Mouse (Mus musculus) heart, adult 2 months (tissue): ENCODE data around the gene Bcap29. TPM values are rescaled to one million over a fixed set of nuclear protein-coding genes. Genes with fewer than 3 reads are reported as not detected.

ENCODE experiments used
- DNase-seq, 2 experiments: peaks; one replicate each; pipeline ENCODE4 v3.0.0; 2021
- H3K27ac ChIP-seq: fragments of 200-600 bp; 2 replicates; pipeline ENCODE4 v1.8.1; 2022
- H3K27me3 ChIP-seq: fragments of 200-500 bp; 2 replicates; pipeline ENCODE4 v1.6.1; 2012; ENCODE audit warnings: mild to moderate bottlenecking, low read length, inconsistent platforms, mixed read lengths; ENCODE audit not compliant: control insufficient read depth, insufficient read depth
- H3K36me3 ChIP-seq: fragments of 200-500 bp; 2 replicates; pipeline ENCODE4 v1.6.1; 2012; ENCODE audit warnings: low read length, inconsistent platforms; ENCODE audit not compliant: control insufficient read depth, insufficient read depth
- H3K4me1 ChIP-seq: fragments of 200-500 bp; 2 replicates; pipeline ENCODE4 v1.6.1; 2011; ENCODE audit warnings: low read length; ENCODE audit not compliant: control insufficient read depth, insufficient read depth
- H3K4me3 ChIP-seq: fragments of 200-600 bp; 2 replicates; pipeline ENCODE4 v1.8.1; 2022
- H3K79me2 ChIP-seq: fragments of 200-500 bp; replicated peaks from 2 replicates; pipeline ENCODE4 v1.6.1; 2012; ENCODE audit warnings: mild to moderate bottlenecking, inconsistent platforms, low read length, moderate library complexity, mixed read lengths; ENCODE audit not compliant: control insufficient read depth, insufficient read depth
- H3K9ac ChIP-seq: fragments of 200-500 bp; 2 replicates; pipeline ENCODE4 v1.6.1; 2012; ENCODE audit warnings: low read depth, mild to moderate bottlenecking, control low read depth, inconsistent platforms, low read length, mixed read lengths
- CTCF ChIP-seq: fragments of 200-600 bp; IDR thresholded peaks from 2 replicates; pipeline ENCODE4 v1.8.1; 2022; ENCODE audit warnings: antibody characterized with exemption, mild to moderate bottlenecking, moderate library complexity
- EP300 ChIP-seq: fragments of 200-500 bp; IDR thresholded peaks from 2 replicates; pipeline ENCODE4 v1.6.1; 2011; ENCODE audit warnings: low read depth, low read length, control low read depth; ENCODE audit not compliant: insufficient read depth
- POLR2A ChIP-seq: fragments of 200-500 bp; IDR thresholded peaks from 2 replicates; pipeline ENCODE4 v1.6.1; 2011; ENCODE audit warnings: mild to moderate bottlenecking, low read depth, low read length, control low read depth; ENCODE audit not compliant: insufficient read depth
- WGBS: fragments of 180-500 bp; shearing (Covaris S2); methylation state at CpG from one replicate; pipeline ENCODE4 v1.1.7; 2018; 5-methylcytosine and 5-hydroxymethylcytosine counted together
- intact Hi-C: fragments of 180-260 bp; cut with DNase I; formaldehyde crosslinking; loops from one replicate; pipeline ENCODE4 v1.15.1; 2025
- polyA plus RNA-seq: library from polyadenylated mRNA; depleted of rRNA; stranded (reverse); fragments of >200 nt; gene quantifications from 2 replicates; pipeline ENCODE4 v1.2.3, GENCODE M21; 2012
- total RNA-seq, 2 experiments: library from RNA; stranded (reverse); gene quantifications; 2 replicates each; pipeline ENCODE4 v1.2.3; 2021

Bcap29 gene
- total and polyA plus RNA-seq, 3 experiments: 7.9 to 34.3 (median 30.9) TPM

GRCm38 (mm10) chr12:31620106-31620505 lies 14.4 kb downstream of the Bcap29 start:
- Histone ChIP-seq H3K4me1 (no peaks in the 10 kb centered on the region), H3K79me2 (no peaks in the 10 kb centered on the region), H3K27ac (no peak overlapping the region), H3K4me3 (no peak overlapping the region), H3K9ac (no peak overlapping the region), H3K36me3 (peaks cover 2% of the 10 kb centered on the region; the same call in 1 of the 2 replicates), H3K27me3 (no peaks in the 10 kb centered on the region)
- WGBS: 85% methylated on average over 8 of the region's 8 CpGs
- DNase-seq: no peak
- intact Hi-C loops: no loop called here
- TF ChIP-seq CTCF (0 out of 2 replicates have a peak, but pooled peaks have one; percentile 11), EP300 (no peak), POLR2A (no peak)

DNA sequence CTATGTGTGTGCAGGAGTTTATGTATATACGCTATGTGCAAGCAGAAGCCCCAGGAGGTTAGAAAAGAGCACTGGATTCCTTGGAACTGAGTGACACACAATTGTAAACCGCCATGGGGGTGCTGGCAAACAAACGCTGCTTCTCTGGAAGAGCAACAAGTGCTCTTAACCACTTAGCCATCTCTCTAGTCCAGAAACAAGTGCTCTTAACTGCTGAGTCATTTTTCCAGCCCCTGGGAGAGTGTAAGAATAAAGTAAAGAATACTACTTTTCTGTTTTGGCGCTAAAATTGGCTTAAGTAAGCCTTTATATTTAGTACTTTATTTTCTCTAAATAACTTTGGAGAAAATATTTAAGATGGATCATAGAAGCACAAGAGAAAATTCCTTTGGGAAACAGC lies 21.1 kb downstream of the Bcap29 start:
- H3K79me2 ChIP-seq: no peaks in the 10 kb centered on the region
- no peak overlapping the region for H3K4me3 ChIP-seq
- intact Hi-C loops: no loop called here
- no peak for TF ChIP-seq POLR2A
- TF ChIP-seq EP300: no peak
- TF ChIP-seq CTCF: no peak
- peaks cover 2% of the 10 kb centered on the region; the same call in 1 of the 2 replicates for H3K36me3 ChIP-seq
- no peak for DNase-seq
- H3K9ac ChIP-seq: no peak overlapping the region
- no peak overlapping the region for H3K27ac ChIP-seq
- no peaks in the 10 kb centered on the region for H3K27me3 ChIP-seq
- WGBS: 66% methylated on average over 4 of the region's 4 CpGs
- no peaks in the 10 kb centered on the region for H3K4me1 ChIP-seq

DNA sequence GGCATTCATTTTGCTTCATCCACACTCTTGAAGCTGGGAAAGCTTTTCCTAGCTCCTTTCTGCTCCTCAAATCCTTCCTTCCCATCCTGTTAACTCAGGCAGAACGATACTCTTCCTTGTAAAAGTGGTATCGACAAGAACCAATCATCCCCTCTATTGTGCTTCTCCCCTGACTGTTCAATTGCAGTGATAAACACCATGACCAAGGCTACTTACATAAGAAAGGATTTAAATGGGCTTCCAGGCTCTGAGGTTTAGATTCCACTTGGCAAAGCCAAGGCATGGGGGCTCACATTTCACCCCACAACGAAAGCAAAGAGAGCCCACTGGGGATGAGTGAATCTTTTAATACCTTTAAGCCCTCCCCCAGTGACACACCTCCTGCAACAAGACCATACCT lies 26.3 kb downstream of the Bcap29 start:
- Histone ChIP-seq H3K27ac (no peak overlapping the region), H3K9ac (no peak overlapping the region), H3K4me3 (no peak overlapping the region), H3K79me2 (no peaks in the 10 kb centered on the region), H3K36me3 (no peaks in the 10 kb centered on the region), H3K4me1 (no peaks in the 10 kb centered on the region), H3K27me3 (no peaks in the 10 kb centered on the region)
- WGBS: 49% methylated on average over 3 of the region's 3 CpGs
- intact Hi-C loops: no loop called here
- no peak for DNase-seq
- TF ChIP-seq CTCF: no peak
- TF ChIP-seq POLR2A: no peak
- no peak for TF ChIP-seq EP300

GRCm38 (mm10) chr12:31604894-31605293 lies 29.6 kb downstream of the Bcap29 start:
- H3K4me1 ChIP-seq: no peaks in the 10 kb centered on the region
- intact Hi-C loops: no loop called here
- WGBS: 87% methylated on average over 3 of the region's 3 CpGs
- no peaks in the 10 kb centered on the region for H3K79me2 ChIP-seq
- H3K36me3 ChIP-seq: no peaks in the 10 kb centered on the region
- DNase-seq: no peak
- no peak for TF ChIP-seq POLR2A
- no peak for TF ChIP-seq EP300
- TF ChIP-seq CTCF: no peak
- H3K27me3 ChIP-seq: no peaks in the 10 kb centered on the region
- no peak overlapping the region for H3K27ac ChIP-seq
- no peak overlapping the region for H3K4me3 ChIP-seq
- H3K9ac ChIP-seq: no peak overlapping the region

- no peaks in the 10 kb centered on the region for H3K36me3 ChIP-seq
- no peak for DNase-seq
- WGBS: 47% methylated on average over 6 of the region's 6 CpGs
- no peaks in the 10 kb centered on the region for H3K4me1 ChIP-seq
- no peaks in the 10 kb centered on the region for H3K27me3 ChIP-seq
- no peaks in the 10 kb centered on the region for H3K79me2 ChIP-seq
- H3K9ac ChIP-seq: no peak overlapping the region
- intact Hi-C loops: no loop called here
- no peak overlapping the region for H3K27ac ChIP-seq
- no peak overlapping the region for H3K4me3 ChIP-seq
- TF ChIP-seq POLR2A: no peak
- no peak for TF ChIP-seq EP300
- no peak for TF ChIP-seq CTCF
Measured at GRCm38 (mm10) chr12:31603586-31603985, 30.9 kb downstream of the Bcap29 start.

DNA sequence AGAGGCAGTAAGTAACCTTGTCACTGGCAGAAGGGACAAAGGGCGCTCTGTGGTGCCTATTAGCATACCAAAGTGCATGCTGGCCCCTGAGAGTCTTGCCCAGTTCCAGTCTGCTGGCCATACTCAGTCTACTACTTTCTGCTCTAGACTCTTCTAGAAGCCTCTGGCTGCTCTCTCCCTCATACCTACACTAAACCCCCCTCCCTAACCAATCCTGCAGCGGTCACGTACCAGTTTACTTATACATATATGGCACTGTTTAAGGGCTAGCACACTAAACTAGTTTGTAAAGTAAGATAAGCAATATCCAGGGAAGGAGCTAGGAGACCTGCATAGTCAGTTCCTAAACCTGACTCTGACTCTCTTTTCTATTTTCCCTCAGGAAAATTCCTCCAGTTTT lies 40.2 kb downstream of the Bcap29 start:
- no peak for DNase-seq
- Histone ChIP-seq H3K27ac (no peak overlapping the region), H3K27me3 (no peaks in the 10 kb centered on the region), H3K4me3 (no peak overlapping the region), H3K36me3 (no peaks in the 10 kb centered on the region; the same call in 1 of the 2 replicates), H3K4me1 (no peaks in the 10 kb centered on the region; the same call in 1 of the 2 replicates), H3K79me2 (no peaks in the 10 kb centered on the region), H3K9ac (no peak overlapping the region)
- WGBS: 95% methylated on average over 3 of the region's 3 CpGs
- intact Hi-C loops: no loop called here
- TF ChIP-seq CTCF: no peak
- no peak for TF ChIP-seq EP300
- TF ChIP-seq POLR2A: no peak
